Mouse (Mus musculus): ENCODE data around the gene Gm8994.

The Gm8994 gene

DNA sequence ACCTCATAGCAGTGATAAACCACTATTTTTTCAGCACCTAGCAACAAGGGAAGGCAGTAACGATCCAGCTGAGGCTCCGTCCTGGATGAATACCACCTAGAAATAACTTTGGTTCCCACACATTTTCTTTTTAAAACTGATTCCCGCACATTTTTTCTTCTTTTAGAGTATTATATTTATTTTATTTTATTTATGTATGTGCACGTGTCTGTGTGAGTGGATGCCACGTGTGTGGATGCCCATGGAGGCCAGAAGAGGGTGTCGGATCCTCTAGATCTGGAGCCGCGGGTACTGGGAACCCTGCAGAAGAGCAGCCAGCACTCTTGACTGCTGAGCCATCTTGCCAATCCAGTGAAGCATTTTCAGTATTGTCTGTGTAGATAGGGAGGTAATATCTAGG is 36.0 kb downstream of the Gm8994 start:
- no peak for DNase-seq (ENCODE audit: low spot score)

DNA sequence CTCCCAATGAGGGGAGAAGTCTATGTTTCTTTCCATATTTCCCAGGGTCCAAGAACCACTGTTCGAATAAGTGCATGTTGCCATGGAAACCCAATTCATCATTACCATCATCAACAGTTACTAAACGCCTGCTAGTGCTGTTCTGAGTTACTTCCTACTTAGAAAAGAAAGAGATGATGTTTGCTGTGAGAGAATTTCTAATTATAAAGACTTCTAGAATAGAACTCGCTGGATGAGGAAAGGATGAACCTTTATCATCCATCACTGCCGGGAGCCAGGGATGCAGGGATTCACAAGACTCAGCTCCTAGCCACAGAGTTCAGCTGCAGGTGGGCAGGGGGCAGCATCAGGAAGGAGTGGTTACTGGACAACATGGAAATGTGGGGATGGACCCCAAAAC is 36.7 kb downstream of the Gm8994 start:
- DNase-seq (ENCODE audit: low spot score), result no peak

DNA sequence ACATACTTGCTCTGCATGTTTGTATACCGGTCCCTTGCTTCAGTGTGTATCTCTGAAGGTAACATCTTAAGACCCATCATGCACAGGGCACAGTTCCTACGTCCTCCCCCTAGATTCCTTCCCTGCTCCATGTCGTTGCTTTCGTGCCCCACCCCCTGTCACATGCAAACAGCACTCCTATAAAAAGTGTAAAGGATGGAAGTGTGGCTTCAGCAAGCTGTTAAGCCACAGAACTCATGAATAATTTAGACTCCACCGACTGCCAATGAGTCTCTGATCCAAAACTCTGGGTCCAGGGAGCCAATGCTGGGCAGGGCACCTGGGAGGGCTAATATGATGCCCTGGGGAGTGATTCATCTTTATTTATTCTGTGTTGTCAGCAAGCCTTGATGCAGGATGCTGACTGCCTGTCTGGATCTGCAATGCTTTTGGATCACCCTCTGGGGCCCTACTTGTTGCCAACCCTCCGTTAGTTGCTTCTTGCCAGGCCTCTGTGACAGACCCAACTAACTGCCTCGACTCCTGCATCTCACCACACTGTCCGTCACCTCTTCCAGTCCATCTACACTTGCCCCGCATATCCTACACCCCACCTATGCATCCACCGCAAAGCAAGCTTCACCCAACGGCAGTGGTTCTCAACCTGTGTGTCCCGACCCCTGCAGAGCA is 37.2 kb downstream of the Gm8994 start:
- no peak for DNase-seq (ENCODE audit: low spot score)

DNA sequence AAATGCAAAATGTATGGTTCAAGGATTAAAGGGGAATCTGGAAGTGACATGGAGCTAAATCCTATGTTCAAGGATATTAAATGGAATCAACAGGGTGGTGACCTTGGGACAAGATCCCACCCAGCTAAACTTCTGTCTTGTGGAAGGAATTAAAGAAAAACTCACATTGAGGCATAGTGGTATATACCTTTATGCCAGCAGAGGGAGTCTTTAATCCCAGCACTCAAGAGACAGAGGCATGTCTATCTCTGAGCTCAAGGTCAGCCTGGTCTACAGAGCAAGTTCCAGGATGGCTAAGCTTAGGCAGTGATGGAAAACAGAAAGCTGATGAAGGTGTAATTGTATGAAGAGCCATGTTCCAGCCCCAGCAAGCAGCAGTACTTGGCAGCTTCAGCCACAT is 48.8 kb downstream of the Gm8994 start:
- no peak for DNase-seq (ENCODE audit: low spot score)
